Mouse (Mus musculus): ENCODE results near the gene Slc16a7. TPM values are rescaled to one million over a fixed set of nuclear protein-coding genes. Genes with fewer than 3 reads are reported as not detected.
A peak's percentile ranks its signal among the peaks of the same experiment; 100 is the strongest.

The Slc16a7 gene
- polyA plus RNA-seq (2015; fragmentation: Nextera tagmentation; extraction: Ambion mirVana) = 3.4 and 3.7 TPM in 2 replicates

DNA sequence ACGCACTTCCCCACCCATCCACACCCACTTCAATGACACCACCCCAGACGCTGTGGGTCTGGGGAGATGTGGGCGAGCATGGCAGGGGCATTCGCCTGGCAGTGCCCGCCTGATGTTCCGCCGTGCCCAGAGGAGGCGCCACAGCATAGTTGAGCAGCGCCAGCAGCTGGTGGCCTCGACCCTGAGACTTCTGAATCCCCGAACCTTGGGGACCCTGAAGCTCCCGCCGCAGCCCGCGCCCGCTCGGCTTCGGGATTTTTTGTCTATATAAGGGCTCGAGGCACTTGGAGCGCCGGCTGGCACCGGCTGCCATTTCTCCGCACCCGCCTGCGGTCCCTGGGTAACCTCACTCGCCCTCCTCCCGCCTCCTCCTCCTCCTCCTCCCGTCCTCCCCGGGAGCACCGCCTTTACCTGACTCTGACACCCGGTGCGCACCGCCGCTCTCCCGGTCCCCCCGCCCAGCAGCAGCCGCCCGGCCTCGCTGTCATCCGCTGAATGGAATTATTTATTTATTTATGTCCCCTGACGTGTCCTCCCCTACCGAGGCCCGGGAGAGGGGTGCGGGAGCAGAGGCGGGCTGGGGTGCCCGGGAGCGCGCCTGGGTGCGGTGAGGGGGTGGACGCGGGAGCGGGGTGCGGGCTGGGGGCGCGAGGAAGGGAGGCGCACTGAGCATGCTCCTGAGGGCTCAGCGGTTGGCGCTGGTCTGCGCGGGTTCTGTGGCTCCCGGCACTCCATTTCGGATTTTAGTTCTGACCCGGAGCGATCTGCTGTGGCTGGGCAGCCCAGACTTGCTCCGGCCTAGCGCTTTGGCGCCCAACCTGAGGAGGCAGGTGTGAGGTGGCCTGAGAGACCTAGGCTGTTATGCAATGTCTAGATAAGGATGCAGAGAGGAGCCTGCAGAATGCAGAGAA, at the start of gene Slc16a7:
Gene Slc16a7 (minus strand): TSS at position 590 of the 911 bp plus-strand sequence.
- peak; percentile 77 for ATAC-seq (ENCODE audit: insufficient number of reproducible peaks, low FRiP score, low TSS enrichment, low read depth)
- under 1% methylated on average over 63 of the region's 67 CpGs for WGBS

DNA sequence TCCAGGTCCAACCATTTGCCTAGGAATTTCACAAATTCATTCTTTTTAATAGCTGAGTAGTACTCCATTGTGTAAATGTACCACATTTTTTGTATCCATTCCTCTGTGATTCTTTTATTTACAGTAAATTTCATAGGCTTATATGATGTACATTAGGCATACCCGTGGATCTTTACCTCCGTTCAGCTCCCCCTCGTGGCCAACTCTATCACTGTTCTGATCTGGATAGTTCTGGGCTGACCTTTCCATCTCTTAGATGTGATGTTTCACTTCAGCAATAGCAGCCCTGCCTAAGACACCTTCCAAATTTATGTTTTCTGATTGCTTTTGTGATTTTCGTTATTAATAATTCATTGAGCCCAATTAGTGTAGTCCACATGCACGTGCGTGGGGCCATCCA, 29.5 kb upstream of the Slc16a7 start:
- Histone ChIP-seq H3K4me1 (no peaks in the 10 kb centered on the region), H3K9me3 (no peaks in the 10 kb centered on the region), H3K27ac (no peak overlapping the region), H3K27me3 (no peaks in the 10 kb centered on the region), H3K4me2 (no peak overlapping the region), H3K9ac (no peak overlapping the region), H3K36me3 (no peaks in the 10 kb centered on the region), H3K4me3 (no peak overlapping the region)
- 70% methylated on average over 6 of the region's 6 CpGs for WGBS
- no peak for ATAC-seq (ENCODE audit: insufficient number of reproducible peaks, low FRiP score, low TSS enrichment, low read depth)

More for the DNA sequence above, at the start of gene Slc16a7:
- Histone ChIP-seq H3K27me3 (no peaks in the 10 kb centered on the region), H3K36me3 (no peaks in the 10 kb centered on the region), H3K27ac (peak within 1 kb of the TSS; percentile 58), H3K9ac (peak within 1 kb of the TSS; percentile 62), H3K4me3 (peak within 1 kb of the TSS; percentile 73), H3K4me1 (peaks cover 9% of the 10 kb centered on the region), H3K9me3 (no peaks in the 10 kb centered on the region), H3K4me2 (peak within 1 kb of the TSS; percentile 87)

DNA sequence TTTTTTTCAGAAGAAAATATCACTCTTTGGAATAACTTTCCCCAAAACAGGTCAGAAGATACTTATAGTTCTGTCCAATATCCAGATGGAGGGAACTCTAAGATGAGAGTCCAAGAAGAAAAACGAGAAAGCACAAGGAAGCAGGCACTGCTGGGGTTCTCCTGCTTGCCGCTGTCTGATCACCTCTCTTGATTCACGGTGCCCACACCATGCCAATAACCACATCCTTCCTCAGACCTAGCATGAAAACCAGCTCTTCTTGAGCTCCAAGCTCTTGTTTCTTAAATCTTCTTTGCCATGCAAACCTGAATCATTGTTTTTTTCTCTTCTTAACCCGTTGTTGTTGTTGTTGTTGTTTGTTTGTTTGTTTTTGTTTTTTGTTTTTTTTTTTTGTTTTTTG, 10.5 kb upstream of the Slc16a7 start:
- Histone ChIP-seq H3K27ac (no peak overlapping the region), H3K9me3 (no peaks in the 10 kb centered on the region), H3K4me3 (no peak overlapping the region), H3K4me2 (no peak overlapping the region), H3K27me3 (no peaks in the 10 kb centered on the region), H3K9ac (no peak overlapping the region), H3K36me3 (no peaks in the 10 kb centered on the region), H3K4me1 (no peaks in the 10 kb centered on the region)
- WGBS = 88% methylated on average over 4 of the region's 4 CpGs
- no peak for ATAC-seq (ENCODE audit: insufficient number of reproducible peaks, low FRiP score, low TSS enrichment, low read depth)

DNA sequence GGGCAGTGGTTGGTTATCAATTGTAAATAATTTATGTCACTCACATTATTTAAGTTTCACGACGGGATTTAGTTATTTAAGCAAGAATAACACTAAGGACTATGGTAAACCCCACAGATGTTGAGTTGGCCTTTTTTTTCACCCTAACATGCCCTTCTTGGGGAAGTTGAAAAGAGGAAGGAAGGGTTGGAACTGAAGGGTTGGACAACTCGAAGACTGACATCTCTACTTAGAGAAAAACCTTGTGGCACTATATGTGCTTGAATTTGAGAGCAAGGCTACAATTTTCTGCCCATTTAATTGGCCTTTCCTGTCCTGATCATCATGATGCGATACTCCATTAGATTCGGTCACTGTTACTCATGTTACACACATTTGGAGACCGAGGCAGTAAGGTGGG, 746 bp upstream of the Slc16a7 start:
- H3K9ac ChIP-seq = no peak overlapping the region
- H3K36me3 ChIP-seq = no peaks in the 10 kb centered on the region
- peaks cover 9% of the 10 kb centered on the region for H3K4me1 ChIP-seq
- no peaks in the 10 kb centered on the region for H3K27me3 ChIP-seq
- 81% methylated on average over 6 of the region's 6 CpGs for WGBS
- no peak for ATAC-seq (ENCODE audit: insufficient number of reproducible peaks, low FRiP score, low TSS enrichment, low read depth)
- H3K27ac ChIP-seq = no peak overlapping the region
- no peaks in the 10 kb centered on the region for H3K9me3 ChIP-seq
- H3K4me2 ChIP-seq = peak overlapping the region; percentile 87; the same call in 1 of the 2 replicates
- H3K4me3 ChIP-seq = peak overlapping the region; percentile 73; the same call in 1 of the 2 replicates

DNA sequence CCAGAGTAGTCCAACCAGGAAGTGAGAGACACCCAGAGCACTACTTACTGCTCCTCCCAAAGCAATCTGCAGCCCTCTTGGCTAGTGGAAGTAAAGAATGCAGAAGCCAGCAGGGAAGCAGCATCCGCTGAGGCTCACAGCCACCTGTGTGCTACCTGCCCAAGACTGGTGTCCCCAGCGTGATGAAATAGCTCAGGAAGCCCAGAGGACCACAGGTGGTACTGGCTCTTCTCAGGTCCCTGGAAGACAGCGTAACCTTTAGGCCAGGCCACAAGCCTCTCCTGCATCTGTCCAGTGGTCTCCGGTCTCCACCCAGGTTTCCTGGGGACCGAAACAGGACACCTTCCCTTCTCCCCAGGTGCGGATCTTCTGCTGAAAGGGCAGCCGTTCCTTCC, 787 bp downstream of the Slc16a7 start:
- Histone ChIP-seq H3K4me1 (peaks cover 9% of the 10 kb centered on the region), H3K4me2 (peak overlapping the region; percentile 87), H3K9me3 (no peaks in the 10 kb centered on the region), H3K27me3 (no peaks in the 10 kb centered on the region), H3K9ac (peak overlapping the region; percentile 62; the same call in 1 of the 2 replicates), H3K27ac (no peak overlapping the region; the same call in 1 of the 2 replicates), H3K4me3 (peak overlapping the region; percentile 73), H3K36me3 (no peaks in the 10 kb centered on the region)
- 20% methylated on average over 7 of the region's 7 CpGs for WGBS
- ATAC-seq (ENCODE audit: insufficient number of reproducible peaks, low FRiP score, low TSS enrichment, low read depth) = 0 out of 2 replicates have a peak, but pooled peaks have one; percentile 9

DNA sequence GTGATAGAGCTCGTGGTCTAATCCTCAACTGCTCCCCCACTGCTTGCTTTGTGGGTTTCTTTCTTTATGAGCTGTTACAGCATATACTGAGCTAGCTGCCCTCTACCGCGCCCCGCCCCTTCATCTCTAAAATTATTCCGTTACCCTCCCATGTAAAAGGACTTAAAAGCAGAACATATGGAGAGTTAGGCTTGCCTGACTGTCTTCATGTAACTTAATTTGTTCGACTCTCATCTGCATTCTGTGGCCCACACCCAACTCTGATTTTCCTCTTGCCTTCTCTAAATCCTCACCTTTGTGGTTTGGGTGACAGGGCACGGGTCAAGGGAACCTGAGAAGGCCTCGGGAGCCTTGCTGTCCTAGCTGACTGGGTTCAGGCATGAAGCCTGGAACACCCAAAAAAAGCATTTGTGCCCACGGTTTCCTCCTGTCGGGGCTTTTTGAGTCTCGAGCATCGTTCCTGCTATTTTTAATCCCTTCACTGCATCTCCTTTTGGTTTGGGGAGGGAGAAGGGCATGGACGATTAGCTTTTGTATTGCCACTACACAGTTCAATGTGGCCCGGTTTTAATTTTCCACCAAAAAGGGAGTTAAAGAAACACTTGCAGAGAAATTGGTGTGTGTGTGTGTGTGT, 1.4 kb downstream of the Slc16a7 start:
- Histone ChIP-seq H3K4me3 (no peak overlapping the region), H3K27me3 (no peaks in the 10 kb centered on the region), H3K9me3 (no peaks in the 10 kb centered on the region), H3K4me2 (peak overlapping the region; percentile 87; the same call in 1 of the 2 replicates), H3K27ac (0 out of 2 replicates have a peak overlapping the region, but pooled peaks have one; percentile 24), H3K4me1 (peaks cover 9% of the 10 kb centered on the region), H3K9ac (no peak overlapping the region), H3K36me3 (no peaks in the 10 kb centered on the region)
- ATAC-seq (ENCODE audit: insufficient number of reproducible peaks, low FRiP score, low TSS enrichment, low read depth) = no peak
- 33% methylated on average over 14 of the region's 14 CpGs for WGBS

DNA sequence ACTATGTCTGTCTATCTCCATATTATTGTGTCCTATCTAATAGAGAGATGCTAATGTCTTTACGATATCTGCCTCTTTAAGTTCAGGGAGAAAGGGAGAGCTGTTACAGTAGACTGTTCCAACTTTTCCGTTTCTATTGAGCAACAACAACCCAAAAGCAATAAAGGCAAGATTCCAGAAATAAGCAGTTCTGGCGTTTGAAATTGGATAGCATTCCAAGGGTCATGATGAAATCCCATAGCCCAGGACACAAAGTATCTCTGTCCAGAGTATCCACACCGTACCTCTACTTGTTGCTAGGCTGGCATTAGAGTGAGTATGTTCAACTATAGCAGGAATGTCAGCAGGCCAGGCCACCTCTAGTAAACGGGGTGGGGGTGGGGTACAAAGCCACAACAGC, 13.7 kb downstream of the Slc16a7 start:
- H3K4me3 ChIP-seq = no peak overlapping the region
- no peaks in the 10 kb centered on the region for H3K9me3 ChIP-seq
- 64% methylated on average over 5 of the region's 5 CpGs for WGBS
- no peaks in the 10 kb centered on the region for H3K36me3 ChIP-seq
- no peaks in the 10 kb centered on the region for H3K27me3 ChIP-seq
- no peaks in the 10 kb centered on the region for H3K4me1 ChIP-seq
- H3K27ac ChIP-seq = no peak overlapping the region
- H3K9ac ChIP-seq = no peak overlapping the region
- H3K4me2 ChIP-seq = no peak overlapping the region
- no peak for ATAC-seq (ENCODE audit: insufficient number of reproducible peaks, low FRiP score, low TSS enrichment, low read depth)

DNA sequence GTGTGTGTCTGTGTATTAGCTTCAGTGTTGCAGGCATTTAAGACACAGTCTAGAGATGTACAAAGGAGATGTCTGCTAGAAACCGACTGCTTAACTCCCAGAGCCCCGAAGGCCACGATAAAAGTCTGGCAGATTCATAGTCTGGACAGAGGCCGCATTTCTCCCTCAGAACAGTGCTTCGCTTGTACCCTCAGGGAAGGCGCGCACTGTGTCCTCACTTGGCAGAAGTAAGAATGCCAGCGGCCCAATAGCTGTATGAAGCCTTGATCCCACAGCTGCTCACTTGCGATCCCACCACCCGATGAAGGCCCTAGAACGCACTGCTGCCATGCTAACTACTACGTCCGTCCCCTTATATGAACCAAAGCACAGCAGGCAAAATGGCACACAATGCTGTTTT, 16.6 kb downstream of the Slc16a7 start:
- Histone ChIP-seq H3K4me1 (no peaks in the 10 kb centered on the region), H3K27me3 (no peaks in the 10 kb centered on the region), H3K9ac (no peak overlapping the region), H3K27ac (no peak overlapping the region), H3K4me3 (no peak overlapping the region), H3K4me2 (no peak overlapping the region), H3K36me3 (no peaks in the 10 kb centered on the region), H3K9me3 (no peaks in the 10 kb centered on the region)
- WGBS = 88% methylated on average over 13 of the region's 13 CpGs
- ATAC-seq (ENCODE audit: insufficient number of reproducible peaks, low FRiP score, low TSS enrichment, low read depth) = no peak

DNA sequence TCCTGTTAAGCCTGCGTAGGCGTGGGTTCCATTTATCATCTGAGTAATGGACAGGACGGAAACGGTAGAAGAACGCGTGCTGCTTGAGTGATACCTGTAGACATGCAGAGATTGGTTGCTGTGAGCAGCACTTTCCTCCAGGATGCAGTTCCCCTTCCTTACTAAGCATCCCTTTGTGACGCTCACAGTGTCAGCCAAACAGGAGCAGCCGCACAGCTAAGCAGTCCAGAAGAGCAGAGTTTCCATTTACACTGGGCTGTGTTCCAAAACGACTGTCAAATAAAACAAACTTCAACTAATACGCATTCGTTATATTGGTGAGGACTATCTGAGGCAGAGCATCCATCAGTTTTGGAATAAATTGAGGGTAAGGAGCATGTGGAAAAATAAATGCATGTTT, 17.8 kb downstream of the Slc16a7 start:
- H3K4me2 ChIP-seq = no peak overlapping the region
- no peaks in the 10 kb centered on the region for H3K27me3 ChIP-seq
- H3K36me3 ChIP-seq = no peaks in the 10 kb centered on the region
- no peak overlapping the region for H3K4me3 ChIP-seq
- no peak overlapping the region for H3K9ac ChIP-seq
- H3K4me1 ChIP-seq = no peaks in the 10 kb centered on the region
- ATAC-seq (ENCODE audit: insufficient number of reproducible peaks, low FRiP score, low TSS enrichment, low read depth) = no peak
- H3K27ac ChIP-seq = no peak overlapping the region
- WGBS = 62% methylated on average over 11 of the region's 11 CpGs
- H3K9me3 ChIP-seq = no peaks in the 10 kb centered on the region

DNA sequence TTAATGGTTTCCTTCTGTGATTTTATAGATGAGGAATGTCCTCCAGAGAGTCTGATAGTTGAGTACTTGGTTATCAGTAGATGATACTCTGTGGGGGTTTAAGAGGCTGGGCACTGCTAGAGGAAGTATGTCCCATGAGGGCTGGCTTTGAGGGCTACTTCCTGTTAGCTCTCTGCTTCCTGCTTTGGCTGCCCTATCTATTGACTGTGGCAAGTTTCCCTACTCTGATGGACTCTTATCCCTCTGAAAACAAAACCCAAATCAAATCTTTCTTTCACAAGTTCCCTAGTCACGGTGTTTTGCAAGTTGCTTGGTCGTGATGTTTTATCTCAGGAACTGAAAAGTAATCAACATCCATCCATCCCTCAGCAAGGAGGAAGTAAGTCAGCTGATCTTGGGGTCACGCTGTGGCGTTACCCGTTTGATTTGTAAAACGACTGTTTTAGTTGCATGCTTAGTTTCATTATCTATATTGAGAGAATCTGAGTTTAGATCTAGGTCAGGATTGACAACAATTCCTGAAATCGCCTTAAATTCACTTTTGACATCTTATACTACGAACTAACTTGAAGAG, 19.1 kb downstream of the Slc16a7 start:
- no peak overlapping the region for H3K9ac ChIP-seq
- no peak overlapping the region for H3K4me2 ChIP-seq
- no peaks in the 10 kb centered on the region for H3K36me3 ChIP-seq
- no peaks in the 10 kb centered on the region for H3K27me3 ChIP-seq
- 82% methylated on average over 8 of the region's 8 CpGs for WGBS
- no peaks in the 10 kb centered on the region for H3K9me3 ChIP-seq
- no peak for ATAC-seq (ENCODE audit: insufficient number of reproducible peaks, low FRiP score, low TSS enrichment, low read depth)
- H3K4me3 ChIP-seq = no peak overlapping the region
- H3K4me1 ChIP-seq = no peaks in the 10 kb centered on the region
- no peak overlapping the region for H3K27ac ChIP-seq

DNA sequence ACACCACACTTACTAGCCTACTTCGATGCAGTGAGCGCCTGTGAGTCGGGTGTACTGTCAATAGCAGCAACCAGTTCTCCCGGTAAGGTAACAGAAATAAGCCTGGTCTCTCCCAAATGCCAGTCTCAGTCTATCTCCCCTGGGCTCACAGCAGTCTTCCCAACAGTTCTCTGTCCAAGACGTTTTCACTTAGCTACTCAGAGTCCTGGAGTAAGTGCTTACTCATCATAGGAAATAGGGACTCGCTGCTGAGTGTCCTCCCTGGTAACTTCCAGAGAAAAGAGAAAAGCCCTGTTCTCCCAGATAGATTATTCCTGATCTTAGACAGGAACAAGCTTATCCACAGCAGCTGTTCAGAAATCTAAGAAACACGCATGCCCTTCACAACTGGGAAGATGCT, 30.8 kb downstream of the Slc16a7 start:
- no peak for ATAC-seq (ENCODE audit: insufficient number of reproducible peaks, low FRiP score, low TSS enrichment, low read depth)

DNA sequence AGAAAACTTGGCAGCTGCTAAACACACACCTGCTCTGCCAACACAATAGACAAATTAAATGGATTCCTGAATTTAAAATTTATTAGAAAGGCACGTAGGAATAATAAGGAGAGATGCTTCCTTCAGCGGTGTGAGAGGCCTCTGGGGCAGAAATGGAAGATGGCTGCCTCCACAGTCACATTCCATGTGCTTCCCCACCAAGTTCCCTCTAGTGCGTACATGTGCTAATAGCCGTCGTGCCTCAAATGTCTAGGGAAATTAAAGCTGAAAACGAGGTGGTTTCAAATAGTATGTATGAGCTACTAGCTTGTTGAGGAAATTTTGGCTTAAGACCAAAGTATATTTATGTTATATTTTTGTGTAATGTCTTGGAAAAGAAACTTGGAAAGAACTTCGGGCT, 36.5 kb downstream of the Slc16a7 start:
- no peak overlapping the region for H3K4me2 ChIP-seq
- no peaks in the 10 kb centered on the region for H3K4me1 ChIP-seq
- 43% methylated on average over 7 of the region's 7 CpGs for WGBS
- H3K4me3 ChIP-seq = no peak overlapping the region
- H3K9ac ChIP-seq = no peak overlapping the region
- no peaks in the 10 kb centered on the region for H3K9me3 ChIP-seq
- no peak for ATAC-seq (ENCODE audit: insufficient number of reproducible peaks, low FRiP score, low TSS enrichment, low read depth)
- H3K27me3 ChIP-seq = no peaks in the 10 kb centered on the region
- no peak overlapping the region for H3K27ac ChIP-seq
- H3K36me3 ChIP-seq = no peaks in the 10 kb centered on the region

More for the DNA sequence above, 30.8 kb downstream of the Slc16a7 start:
- Histone ChIP-seq H3K4me1 (no peaks in the 10 kb centered on the region), H3K9me3 (no peaks in the 10 kb centered on the region), H3K4me2 (no peak overlapping the region), H3K27me3 (no peaks in the 10 kb centered on the region), H3K9ac (no peak overlapping the region), H3K27ac (no peak overlapping the region), H3K36me3 (no peaks in the 10 kb centered on the region), H3K4me3 (no peak overlapping the region)
- WGBS = 86% methylated on average over 7 of the region's 7 CpGs
